Mouse (Mus musculus): ENCODE results near the gene Bglap3.

GRCm38 (mm10) chr3:88408953-88409352 is 36.4 kb upstream of the Bglap3 start:
- TF ChIP-seq CTCF (IDR thresholded peaks at IDR 0.05; ENCODE audit: insufficient read depth, low read length) (no peak), POLR2A (IDR thresholded peaks at IDR 0.05; ENCODE audit: borderline replicate concordance, extremely low read depth, low read depth, low read length) (no peak)
